Mouse (Mus musculus): Measurements from ENCODE around the gene Arhgef18. TPM values are rescaled to one million over a fixed set of nuclear protein-coding genes. Genes with fewer than 3 reads are reported as not detected.
A peak's percentile ranks its signal among the peaks of the same experiment; 100 is the strongest.

Arhgef18 gene
- total RNA-seq, 2 experiments from 2014 or later: 24.7 to 29.1 TPM

- no peak for ATAC-seq (replicated peaks; ENCODE audit: poor library complexity, severe bottlenecking)
Observed at GRCm38 (mm10) chr8:3495578-3496427, 103.0 kb downstream of the Arhgef18 start.

- ATAC-seq (replicated peaks; ENCODE audit: poor library complexity, severe bottlenecking): no peak
Observed at GRCm38 (mm10) chr8:3496428-3496748, 103.6 kb downstream of the Arhgef18 start.

- no peak for ATAC-seq (replicated peaks; ENCODE audit: poor library complexity, severe bottlenecking)
Observed at GRCm38 (mm10) chr8:3498583-3498982, 105.8 kb downstream of the Arhgef18 start.

- ATAC-seq (replicated peaks; ENCODE audit: poor library complexity, severe bottlenecking): peak; percentile 8
Observed at GRCm38 (mm10) chr8:3499751-3500150, 106.9 kb downstream of the Arhgef18 start.

GRCm38 (mm10) chr8:3500235-3501090 lies 107.7 kb downstream of the Arhgef18 start, which contains the start of gene Mcoln1:
Gene Mcoln1 (plus strand): TSS chr8:3500457.
- peak; percentile 88 for ATAC-seq (replicated peaks; ENCODE audit: poor library complexity, severe bottlenecking)

GRCm38 (mm10) chr8:3502217-3502616 lies 109.4 kb downstream of the Arhgef18 start:
- no peak for ATAC-seq (replicated peaks; ENCODE audit: poor library complexity, severe bottlenecking)

Other genes with a start within 250 kb of the Arhgef18 start
- gene Insr, start 113.4 kb upstream of the Arhgef18 start, total RNA-seq (2014; fragmentation: Nextera tagmentation): 24.1 and 27.3 TPM in 2 replicates
- 12.2 and 12.3 TPM in 2 replicates for gene Insr, start 113.4 kb upstream of the Arhgef18 start, total RNA-seq (2017)
- 18.7 and 25.6 TPM in 2 replicates for gene A430078G23Rik, start 39.6 kb upstream of the Arhgef18 start, total RNA-seq (2014; fragmentation: Nextera tagmentation)
- 10.5 and 14.7 TPM in 2 replicates for gene A430078G23Rik, start 39.6 kb upstream of the Arhgef18 start, total RNA-seq (2017)
- 2.3 and 2.8 TPM in 2 replicates for gene Pex11g, start 74.7 kb downstream of the Arhgef18 start, total RNA-seq (2014; fragmentation: Nextera tagmentation)
- 1.6 and 3.4 TPM in 2 replicates for gene Pex11g, start 74.7 kb downstream of the Arhgef18 start, total RNA-seq (2017)
- not detected in 2 replicates for gene Tex45, start 77.9 kb downstream of the Arhgef18 start, total RNA-seq (2014; fragmentation: Nextera tagmentation)
- not detected in 2 replicates for gene Tex45, start 77.9 kb downstream of the Arhgef18 start, total RNA-seq (2017)
- gene Zfp358, start 100.1 kb downstream of the Arhgef18 start, total RNA-seq (2014; fragmentation: Nextera tagmentation): 11.8 and 17.0 TPM in 2 replicates
- gene Zfp358, start 100.1 kb downstream of the Arhgef18 start, total RNA-seq (2017): 3.3 and 5.0 TPM in 2 replicates
- 26.7 and 55.5 TPM in 2 replicates for gene Mcoln1, start 107.5 kb downstream of the Arhgef18 start, total RNA-seq (2014; fragmentation: Nextera tagmentation)
- gene Mcoln1, start 107.5 kb downstream of the Arhgef18 start, total RNA-seq (2017): 21.8 and 41.5 TPM in 2 replicates
- 39.0 and 39.4 TPM in 2 replicates for gene Pnpla6, start 122.4 kb downstream of the Arhgef18 start, total RNA-seq (2014; fragmentation: Nextera tagmentation)
- gene Pnpla6, start 122.4 kb downstream of the Arhgef18 start, total RNA-seq (2017): 11.8 and 16.8 TPM in 2 replicates
- not detected in 2 replicates for gene C330021F23Rik, start 175.0 kb downstream of the Arhgef18 start, total RNA-seq (2014; fragmentation: Nextera tagmentation)
- gene C330021F23Rik, start 175.0 kb downstream of the Arhgef18 start, total RNA-seq (2017): 0.43 TPM in 1 of 2 replicates, not detected in the other
- gene Camsap3, start 194.3 kb downstream of the Arhgef18 start, total RNA-seq (2014; fragmentation: Nextera tagmentation): 0.19 and 0.82 TPM in 2 replicates
- gene Camsap3, start 194.3 kb downstream of the Arhgef18 start, total RNA-seq (2017): 0.13 TPM in 1 of 2 replicates, not detected in the other
- gene Xab2, start 228.3 kb downstream of the Arhgef18 start, total RNA-seq (2014; fragmentation: Nextera tagmentation): 33.1 and 35.2 TPM in 2 replicates
- 44.9 and 51.3 TPM in 2 replicates for gene Xab2, start 228.3 kb downstream of the Arhgef18 start, total RNA-seq (2017)
- gene Pet100, start 228.5 kb downstream of the Arhgef18 start, total RNA-seq (2014; fragmentation: Nextera tagmentation): 118 and 132 TPM in 2 replicates
- 141 and 273 TPM in 2 replicates for gene Pet100, start 228.5 kb downstream of the Arhgef18 start, total RNA-seq (2017)
- gene Pcp2, start 232.5 kb downstream of the Arhgef18 start, total RNA-seq (2014; fragmentation: Nextera tagmentation): not detected in 2 replicates
- not detected in 2 replicates for gene Pcp2, start 232.5 kb downstream of the Arhgef18 start, total RNA-seq (2017)
- gene Stxbp2, start 237.9 kb downstream of the Arhgef18 start, total RNA-seq (2014; fragmentation: Nextera tagmentation): 194 and 226 TPM in 2 replicates
- gene Stxbp2, start 237.9 kb downstream of the Arhgef18 start, total RNA-seq (2017): 109 and 135 TPM in 2 replicates

Measured in granulocyte monocyte progenitor cell, adult 5-6 weeks (primary cell).